Mouse (Mus musculus) liver, embryonic 14.5 days (tissue): ENCODE measurements at regions not wholly inside any gene's neighbourhood (a gene's known extent, or its start where the extent isn't known, plus 50 kb on each side); places are given as distances from the start of the nearest gene placed in this dataset.

Experiments used
- CTCF ChIP-seq: IDR thresholded peaks from 2 replicates; pipeline ENCODE4 v1.5.1; 2016; ENCODE audit warnings: antibody characterized with exemption, low read depth, control low read depth
- EP300 ChIP-seq: IDR thresholded peaks from 2 replicates; pipeline ENCODE4 v1.6.1; 2016; ENCODE audit warnings: antibody characterized with exemption, low read depth

DNA sequence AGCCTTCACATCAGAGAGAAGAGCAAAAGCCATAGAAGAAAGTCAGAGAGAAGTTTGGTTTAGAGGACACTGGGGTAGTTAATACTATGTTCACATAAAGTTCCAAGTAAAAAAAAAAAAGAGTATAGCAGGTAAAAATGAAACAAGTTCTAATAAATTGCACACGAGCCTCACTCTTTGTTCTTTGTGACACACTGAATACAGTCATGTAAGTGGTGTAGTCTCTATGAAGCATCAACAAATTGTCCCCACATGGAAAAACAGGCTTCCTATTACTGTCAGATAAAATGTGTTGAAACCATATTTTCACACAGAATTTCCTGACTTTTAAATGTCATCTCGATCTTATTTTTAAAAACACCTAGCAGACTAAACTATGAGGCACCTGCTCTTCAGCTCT is 1057.2 kb downstream of the Gsdmc2 start:
- TF ChIP-seq CTCF (no peak), EP300 (no peak)
